Mouse (Mus musculus) limb, embryonic 13.5 days (tissue): ENCODE data around the gene Fam53b. TPM values are rescaled to one million over a fixed set of nuclear protein-coding genes. Genes with fewer than 3 reads are reported as not detected.

ENCODE experiments used
- ATAC-seq: fragments of 200-750 bp; cut with Nextera tagmentation; 2 replicates; pipeline ENCODE4 v1.8.0; 2017; ENCODE audit warnings: low read depth, moderate number of reproducible peaks, moderate TSS enrichment; ENCODE audit not compliant: low FRiP score
- H3K27ac ChIP-seq: fragments of 300-500 bp; sonication (generic); 2 replicates; pipeline ENCODE4 v1.5.1; 2015; ENCODE audit warnings: inconsistent platforms, mild to moderate bottlenecking, moderate library complexity
- H3K27me3 ChIP-seq: fragments of 300-500 bp; sonication (generic); 2 replicates; pipeline ENCODE4 v1.6.1; 2015; ENCODE audit warnings: mild to moderate bottlenecking, inconsistent platforms
- H3K36me3 ChIP-seq: fragments of 300-500 bp; sonication (generic); 2 replicates; pipeline ENCODE4 v1.6.1; 2015; ENCODE audit warnings: inconsistent platforms, mild to moderate bottlenecking, moderate library complexity
- H3K4me1 ChIP-seq: fragments of 300-500 bp; sonication (generic); 2 replicates; pipeline ENCODE4 v1.6.1; 2015; ENCODE audit warnings: inconsistent platforms
- H3K4me2 ChIP-seq: fragments of 300-500 bp; sonication (generic); replicated peaks from 2 replicates; pipeline ENCODE4 v1.6.1; 2015; ENCODE audit warnings: inconsistent platforms, mild to moderate bottlenecking, moderate library complexity
- H3K4me3 ChIP-seq: fragments of 300-500 bp; sonication (generic); 2 replicates; pipeline ENCODE4 v1.5.1; 2015; ENCODE audit warnings: moderate library complexity, mild to moderate bottlenecking, inconsistent platforms
- H3K9ac ChIP-seq: fragments of 300-500 bp; sonication (generic); 2 replicates; pipeline ENCODE4 v1.6.1; 2015; ENCODE audit warnings: mild to moderate bottlenecking, inconsistent platforms
- H3K9me3 ChIP-seq: fragments of 300-500 bp; sonication (generic); 2 replicates; pipeline ENCODE4 v1.6.1; 2016; ENCODE audit warnings: inconsistent platforms
- WGBS: fragments of 180-500 bp; shearing (Covaris S2); methylation state at CpG from one replicate; pipeline ENCODE4 v1.1.7; 2015; 5-methylcytosine and 5-hydroxymethylcytosine counted together
- polyA plus RNA-seq: library from polyadenylated mRNA; unstranded; fragments of >200 nt; fragmentation: Nextera tagmentation; extraction: Ambion mirVana; gene quantifications from 2 replicates; pipeline ENCODE4 v1.2.1, GENCODE M21; 2015

The Fam53b gene
- polyA plus RNA-seq, 1 experiment from 2014 or later, result 26.4 TPM

- Histone ChIP-seq H3K36me3 (peaks cover 61% of the 10 kb centered on the region), H3K4me3 (no peak overlapping the region), H3K27me3 (no peaks in the 10 kb centered on the region), H3K4me1 (peaks cover 34% of the 10 kb centered on the region), H3K4me2 (no peak overlapping the region), H3K27ac (no peak overlapping the region), H3K9me3 (no peaks in the 10 kb centered on the region), H3K9ac (no peak overlapping the region)
- ATAC-seq, result no peak
- 94% methylated on average over 6 of the region's 6 CpGs for WGBS
Observed at GRCm38 (mm10) chr7:132759926-132760325, 53.8 kb downstream of the Fam53b start.

- Histone ChIP-seq H3K9ac (no peak overlapping the region), H3K4me3 (no peak overlapping the region), H3K4me2 (no peak overlapping the region), H3K36me3 (peaks cover 59% of the 10 kb centered on the region), H3K27ac (no peak overlapping the region), H3K27me3 (no peaks in the 10 kb centered on the region), H3K9me3 (no peaks in the 10 kb centered on the region), H3K4me1 (peaks cover 38% of the 10 kb centered on the region)
- ATAC-seq, result no peak
- WGBS, result 93% methylated on average over 22 of the region's 22 CpGs
Observed at GRCm38 (mm10) chr7:132759405-132759891, 54.2 kb downstream of the Fam53b start.

- ATAC-seq, result no peak
- Histone ChIP-seq H3K4me1 (peaks cover 41% of the 10 kb centered on the region), H3K4me3 (no peak overlapping the region), H3K27me3 (no peaks in the 10 kb centered on the region), H3K4me2 (no peak overlapping the region), H3K27ac (no peak overlapping the region), H3K9ac (no peak overlapping the region), H3K9me3 (no peaks in the 10 kb centered on the region), H3K36me3 (peaks cover 53% of the 10 kb centered on the region)
- 63% methylated on average over 5 of the region's 5 CpGs for WGBS
Observed at GRCm38 (mm10) chr7:132758875-132759274, 54.8 kb downstream of the Fam53b start.

- 86% methylated on average over 5 of the region's 5 CpGs for WGBS
- no peak overlapping the region for H3K9ac ChIP-seq
- H3K4me1 ChIP-seq, result peaks cover 53% of the 10 kb centered on the region
- peaks cover 44% of the 10 kb centered on the region for H3K36me3 ChIP-seq
- no peak overlapping the region for H3K27ac ChIP-seq
- H3K9me3 ChIP-seq, result no peaks in the 10 kb centered on the region
- no peak overlapping the region for H3K4me2 ChIP-seq
- H3K27me3 ChIP-seq, result no peaks in the 10 kb centered on the region
- H3K4me3 ChIP-seq, result no peak overlapping the region
- ATAC-seq, result no peak
Observed at GRCm38 (mm10) chr7:132756325-132756724, 57.4 kb downstream of the Fam53b start.

- Histone ChIP-seq H3K9ac (0 out of 2 replicates have a peak overlapping the region, but pooled peaks have one; percentile 13), H3K9me3 (no peaks in the 10 kb centered on the region), H3K27ac (peak overlapping the region; percentile 88), H3K36me3 (peaks cover 47% of the 10 kb centered on the region), H3K4me2 (no peak overlapping the region; the same call in 1 of the 2 replicates), H3K27me3 (no peaks in the 10 kb centered on the region), H3K4me1 (peaks cover 53% of the 10 kb centered on the region), H3K4me3 (no peak overlapping the region)
- ATAC-seq, result peak; percentile 6; the same call in 1 of the 2 replicates
- 40% methylated on average over 3 of the region's 3 CpGs for WGBS
Observed at GRCm38 (mm10) chr7:132754389-132754750, 59.3 kb downstream of the Fam53b start.

- 33% methylated on average over 4 of the region's 4 CpGs for WGBS
- Histone ChIP-seq H3K27me3 (no peaks in the 10 kb centered on the region), H3K4me3 (no peak overlapping the region), H3K27ac (peak overlapping the region; percentile 88), H3K36me3 (peaks cover 45% of the 10 kb centered on the region), H3K9me3 (no peaks in the 10 kb centered on the region), H3K9ac (no peak overlapping the region), H3K4me1 (peaks cover 53% of the 10 kb centered on the region), H3K4me2 (peak overlapping the region; percentile 12; the same call in 1 of the 2 replicates)
- ATAC-seq, result peak; percentile 76
Observed at GRCm38 (mm10) chr7:132753518-132754388, 59.9 kb downstream of the Fam53b start.

GRCm38 (mm10) chr7:132751716-132752115 is 62.0 kb downstream of the Fam53b start:
- H3K4me3 ChIP-seq, result no peak overlapping the region
- H3K4me1 ChIP-seq, result peaks cover 53% of the 10 kb centered on the region
- WGBS, result 78% methylated on average over 2 of the region's 2 CpGs
- no peak for ATAC-seq
- H3K36me3 ChIP-seq, result peaks cover 33% of the 10 kb centered on the region
- no peak overlapping the region for H3K4me2 ChIP-seq
- no peak overlapping the region for H3K9ac ChIP-seq
- no peaks in the 10 kb centered on the region for H3K27me3 ChIP-seq
- H3K27ac ChIP-seq, result no peak overlapping the region
- H3K9me3 ChIP-seq, result no peaks in the 10 kb centered on the region

- Histone ChIP-seq H3K36me3 (peaks cover 25% of the 10 kb centered on the region), H3K9me3 (no peaks in the 10 kb centered on the region), H3K9ac (no peak overlapping the region), H3K4me3 (no peak overlapping the region), H3K27me3 (no peaks in the 10 kb centered on the region), H3K4me1 (peaks cover 32% of the 10 kb centered on the region), H3K27ac (no peak overlapping the region), H3K4me2 (no peak overlapping the region)
- 92% methylated on average over 11 of the region's 11 CpGs for WGBS
- ATAC-seq, result no peak
Observed at GRCm38 (mm10) chr7:132749504-132749903, 64.2 kb downstream of the Fam53b start.

- peak; percentile 61 for ATAC-seq
- no peak overlapping the region for H3K27ac ChIP-seq
- no peak overlapping the region for H3K4me2 ChIP-seq
- no peak overlapping the region for H3K9ac ChIP-seq
- H3K4me3 ChIP-seq, result no peak overlapping the region
- 78% methylated on average over 3 of the region's 3 CpGs for WGBS
- H3K4me1 ChIP-seq, result peaks cover 21% of the 10 kb centered on the region
- H3K27me3 ChIP-seq, result no peaks in the 10 kb centered on the region
- no peaks in the 10 kb centered on the region for H3K9me3 ChIP-seq
- H3K36me3 ChIP-seq, result peaks cover 23% of the 10 kb centered on the region
Observed at GRCm38 (mm10) chr7:132748076-132748769, 65.5 kb downstream of the Fam53b start.

- Histone ChIP-seq H3K27me3 (no peaks in the 10 kb centered on the region), H3K27ac (no peak overlapping the region; the same call in 1 of the 2 replicates), H3K36me3 (peaks cover 22% of the 10 kb centered on the region), H3K9ac (no peak overlapping the region), H3K4me1 (peaks cover 26% of the 10 kb centered on the region), H3K4me3 (no peak overlapping the region), H3K9me3 (no peaks in the 10 kb centered on the region), H3K4me2 (no peak overlapping the region)
- 72% methylated on average over 6 of the region's 6 CpGs for WGBS
- no peak for ATAC-seq
Observed at GRCm38 (mm10) chr7:132747096-132747495, 66.6 kb downstream of the Fam53b start.

GRCm38 (mm10) chr7:132742912-132743311 is 70.8 kb downstream of the Fam53b start:
- ATAC-seq, result no peak
- no peaks in the 10 kb centered on the region for H3K27me3 ChIP-seq
- H3K4me1 ChIP-seq, result peaks cover 22% of the 10 kb centered on the region
- H3K9me3 ChIP-seq, result no peaks in the 10 kb centered on the region
- H3K4me2 ChIP-seq, result no peak overlapping the region
- H3K4me3 ChIP-seq, result no peak overlapping the region
- peaks cover 15% of the 10 kb centered on the region for H3K36me3 ChIP-seq
- no peak overlapping the region for H3K9ac ChIP-seq
- H3K27ac ChIP-seq, result peak overlapping the region; percentile 44; the same call in 1 of the 2 replicates
- 74% methylated on average over 5 of the region's 5 CpGs for WGBS

GRCm38 (mm10) chr7:132739829-132740228 is 73.9 kb downstream of the Fam53b start:
- Histone ChIP-seq H3K9ac (no peak overlapping the region), H3K4me2 (no peak overlapping the region), H3K27me3 (no peaks in the 10 kb centered on the region), H3K4me1 (peaks cover 32% of the 10 kb centered on the region), H3K4me3 (no peak overlapping the region), H3K36me3 (peaks cover 21% of the 10 kb centered on the region; the same call in 1 of the 2 replicates), H3K9me3 (no peaks in the 10 kb centered on the region), H3K27ac (no peak overlapping the region)
- WGBS, result 88% methylated on average over 6 of the region's 6 CpGs
- ATAC-seq, result no peak
